Mouse (Mus musculus) heart, postnatal 25 days (tissue): ENCODE results near the gene Mypn. TPM values are rescaled to one million over a fixed set of nuclear protein-coding genes. Genes with fewer than 3 reads are reported as not detected.

Experiments used
- DNase-seq: peaks from one replicate; pipeline ENCODE4 v3.0.0; 2022; ENCODE audit warnings: low spot score
- intact Hi-C: fragments of 180-260 bp; cut with DNase I; formaldehyde crosslinking; loops from one replicate; pipeline ENCODE4 v1.15.1; 2025
- total RNA-seq, 2 experiments: library from RNA; stranded (reverse); gene quantifications; 2 replicates each; pipeline ENCODE4 v1.2.3; 2021

The Mypn gene
- total RNA-seq, 2 experiments from 2014 or later, result 101 to 108 TPM

- no peak for DNase-seq
- intact Hi-C loops, result no loop called here
Measured at GRCm38 (mm10) chr10:63221081-63221783, 17.5 kb upstream of the Mypn start.

GRCm38 (mm10) chr10:63208871-63209270 lies 5.1 kb upstream of the Mypn start:
- intact Hi-C loops, result no loop called here
- DNase-seq, result no peak

- DNase-seq, result no peak
- intact Hi-C loops, result no loop called here
Measured at GRCm38 (mm10) chr10:63203002-63203401, 750 bp downstream of the Mypn start.

GRCm38 (mm10) chr10:63201534-63201933 lies 2.2 kb downstream of the Mypn start:
- no peak for DNase-seq
- intact Hi-C loops, result no loop called here

- intact Hi-C loops, result loop anchor here (5.0 kb wide), 1 partner anchor 33 kb away; no protein-coding TSS in a partner anchor
- DNase-seq, result no peak
Measured at GRCm38 (mm10) chr10:63199008-63199407, 4.7 kb downstream of the Mypn start.

- intact Hi-C loops, result no loop called here
- DNase-seq, result no peak
Measured at GRCm38 (mm10) chr10:63192736-63193135, 11.0 kb downstream of the Mypn start.

GRCm38 (mm10) chr10:63192276-63192675 lies 11.5 kb downstream of the Mypn start:
- no peak for DNase-seq
- intact Hi-C loops, result no loop called here

GRCm38 (mm10) chr10:63184451-63184850 lies 19.3 kb downstream of the Mypn start:
- intact Hi-C loops, result no loop called here
- DNase-seq, result no peak

- intact Hi-C loops, result no loop called here
- DNase-seq, result no peak
Measured at GRCm38 (mm10) chr10:63182177-63182768, 21.5 kb downstream of the Mypn start.

- DNase-seq, result no peak
- intact Hi-C loops, result no loop called here
Measured at GRCm38 (mm10) chr10:63181166-63181565, 22.6 kb downstream of the Mypn start.

- intact Hi-C loops, result no loop called here
- no peak for DNase-seq
Measured at GRCm38 (mm10) chr10:63179524-63179923, 24.2 kb downstream of the Mypn start.

GRCm38 (mm10) chr10:63178318-63178717 lies 25.4 kb downstream of the Mypn start:
- intact Hi-C loops, result no loop called here
- DNase-seq, result no peak

GRCm38 (mm10) chr10:63177286-63178140 lies 26.2 kb downstream of the Mypn start:
- no peak for DNase-seq
- intact Hi-C loops, result no loop called here

- DNase-seq, result no peak
- intact Hi-C loops, result no loop called here
Measured at GRCm38 (mm10) chr10:63176471-63176931, 27.3 kb downstream of the Mypn start.

- no peak for DNase-seq
- intact Hi-C loops, result no loop called here
Measured at GRCm38 (mm10) chr10:63172089-63172488, 31.7 kb downstream of the Mypn start.

- intact Hi-C loops, result no loop called here
- DNase-seq, result no peak
Measured at GRCm38 (mm10) chr10:63169503-63169902, 34.2 kb downstream of the Mypn start.

- no peak for DNase-seq
- intact Hi-C loops, result no loop called here
Measured at GRCm38 (mm10) chr10:63168124-63168523, 35.6 kb downstream of the Mypn start.

GRCm38 (mm10) chr10:63167241-63167995 lies 36.3 kb downstream of the Mypn start:
- intact Hi-C loops, result no loop called here
- DNase-seq, result no peak

GRCm38 (mm10) chr10:63165752-63166412 lies 37.9 kb downstream of the Mypn start:
- DNase-seq, result no peak
- intact Hi-C loops, result no loop called here

- intact Hi-C loops, result no loop called here
- DNase-seq, result no peak
Measured at GRCm38 (mm10) chr10:63161240-63161639, 42.5 kb downstream of the Mypn start.
